Mouse (Mus musculus) forebrain, embryonic 12.5 days (tissue): ENCODE results near the gene Smim14. TPM values are rescaled to one million over a fixed set of nuclear protein-coding genes. Genes with fewer than 3 reads are reported as not detected.

ENCODE experiments used
- ATAC-seq: fragments of 200-750 bp; cut with Nextera tagmentation; 2 replicates; pipeline ENCODE4 v1.8.0; 2017; ENCODE audit warnings: moderate TSS enrichment; ENCODE audit not compliant: low FRiP score
- H3K27ac ChIP-seq: fragments of 300-500 bp; sonication (generic); 2 replicates; pipeline ENCODE4 v1.5.1; 2016; ENCODE audit warnings: mild to moderate bottlenecking
- H3K27me3 ChIP-seq: fragments of 300-500 bp; sonication (generic); 2 replicates; pipeline ENCODE4 v1.6.1; 2016; ENCODE audit warnings: mild to moderate bottlenecking
- H3K36me3 ChIP-seq: fragments of 300-500 bp; sonication (generic); replicated peaks from 2 replicates; pipeline ENCODE4 v1.6.1; 2016; ENCODE audit warnings: mild to moderate bottlenecking
- H3K4me1 ChIP-seq: fragments of 300-500 bp; sonication (generic); 2 replicates; pipeline ENCODE4 v1.6.1; 2016
- H3K4me2 ChIP-seq: fragments of 300-500 bp; sonication (generic); 2 replicates; pipeline ENCODE4 v1.6.1; 2016; ENCODE audit warnings: mild to moderate bottlenecking, moderate library complexity
- H3K4me3 ChIP-seq: fragments of 300-500 bp; sonication (generic); replicated peaks from 2 replicates; pipeline ENCODE4 v1.5.1; 2016; ENCODE audit warnings: mild to moderate bottlenecking
- H3K9ac ChIP-seq: fragments of 300-500 bp; sonication (generic); 2 replicates; pipeline ENCODE4 v1.6.1; 2016; ENCODE audit warnings: mild to moderate bottlenecking
- H3K9me3 ChIP-seq: fragments of 300-500 bp; sonication (generic); 2 replicates; pipeline ENCODE4 v1.6.1; 2016
- WGBS: fragments of 180-500 bp; shearing (Covaris S2); methylation state at CpG from one replicate; pipeline ENCODE4 v1.1.7; 2016; 5-methylcytosine and 5-hydroxymethylcytosine counted together
- polyA plus RNA-seq: library from polyadenylated mRNA; unstranded; fragments of >200 nt; fragmentation: Nextera tagmentation; extraction: Ambion mirVana; gene quantifications from 2 replicates; pipeline ENCODE4 v1.2.1, GENCODE M21; 2016

The Smim14 gene
- 113 and 118 TPM in 2 replicates for polyA plus RNA-seq

- under 1% methylated on average over 65 of the region's 66 CpGs for WGBS
- H3K36me3 ChIP-seq: no peaks in the 10 kb centered on the region
- H3K4me1 ChIP-seq: peaks cover 13% of the 10 kb centered on the region
- H3K9ac ChIP-seq: peak within 1 kb of the TSS; percentile 97
- H3K4me3 ChIP-seq: peak within 1 kb of the TSS; percentile 93
- H3K4me2 ChIP-seq: peak within 1 kb of the TSS; percentile 71
- H3K9me3 ChIP-seq: no peaks in the 10 kb centered on the region
- peak; percentile 96 for ATAC-seq
- H3K27me3 ChIP-seq: no peaks in the 10 kb centered on the region
- H3K27ac ChIP-seq: peak within 1 kb of the TSS; percentile 100
These were observed at the start of gene Smim14, which contains the start of gene Ube2k for GRCm38 (mm10) chr5:65536751-65537419. TSS of gene Smim14 (minus strand) at chr5:65537184. TSS of gene Ube2k (plus strand) at chr5:65537233.

DNA sequence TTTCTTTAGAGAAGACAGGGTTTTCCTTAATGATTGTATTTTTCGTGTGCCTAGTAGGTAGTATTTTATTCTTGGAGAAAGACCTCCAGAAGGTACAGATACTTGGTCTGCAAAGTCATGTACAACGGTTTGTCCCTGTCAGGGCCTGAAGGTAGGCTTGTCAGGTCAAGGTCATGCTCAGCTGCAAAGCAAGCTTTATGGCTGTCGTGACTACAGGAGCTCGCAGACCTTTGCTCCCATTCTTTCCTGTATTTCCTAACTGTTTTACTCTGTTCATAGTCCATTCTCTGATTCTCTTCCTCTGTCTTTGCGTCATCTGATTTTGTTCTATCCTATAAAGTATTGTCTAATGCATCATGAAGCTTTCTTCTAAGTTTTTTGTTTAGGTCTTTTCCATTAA, 49.3 kb upstream of the Smim14 start:
- no peaks in the 10 kb centered on the region for H3K4me1 ChIP-seq
- no peak overlapping the region for H3K9ac ChIP-seq
- no peak overlapping the region for H3K27ac ChIP-seq
- peaks cover 39% of the 10 kb centered on the region for H3K36me3 ChIP-seq
- 96% methylated on average over 5 of the region's 5 CpGs for WGBS
- no peak overlapping the region for H3K4me2 ChIP-seq
- H3K27me3 ChIP-seq: no peaks in the 10 kb centered on the region
- H3K9me3 ChIP-seq: no peaks in the 10 kb centered on the region
- no peak for ATAC-seq
- H3K4me3 ChIP-seq: no peak overlapping the region

DNA sequence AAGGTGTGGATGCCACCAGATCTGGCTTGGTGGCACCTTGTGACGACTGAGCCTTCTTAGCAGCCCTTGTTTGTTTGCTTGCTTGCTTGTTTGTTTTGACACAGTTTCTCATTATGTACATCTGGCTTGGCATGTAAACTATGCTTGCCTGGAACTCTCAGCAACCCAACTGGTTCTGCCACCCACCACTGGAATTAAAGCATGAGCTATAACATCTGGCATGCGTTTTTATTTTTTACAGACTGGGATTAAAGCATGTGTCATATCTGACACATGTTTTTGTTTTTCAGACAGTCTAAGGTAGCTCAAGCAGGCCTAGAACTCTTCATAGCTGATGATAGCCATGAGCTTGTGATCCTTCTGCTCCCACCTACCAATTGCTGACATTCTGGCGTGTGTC, 41.6 kb upstream of the Smim14 start:
- H3K36me3 ChIP-seq: peaks cover 20% of the 10 kb centered on the region
- H3K4me2 ChIP-seq: no peak overlapping the region
- H3K27ac ChIP-seq: no peak overlapping the region
- H3K9ac ChIP-seq: no peak overlapping the region
- H3K4me3 ChIP-seq: no peak overlapping the region
- H3K4me1 ChIP-seq: no peaks in the 10 kb centered on the region
- 85% methylated on average over 3 of the region's 3 CpGs for whole genome bisulfite sequencing
- no peaks in the 10 kb centered on the region for H3K27me3 ChIP-seq
- no peak for ATAC-seq
- H3K9me3 ChIP-seq: no peaks in the 10 kb centered on the region

DNA sequence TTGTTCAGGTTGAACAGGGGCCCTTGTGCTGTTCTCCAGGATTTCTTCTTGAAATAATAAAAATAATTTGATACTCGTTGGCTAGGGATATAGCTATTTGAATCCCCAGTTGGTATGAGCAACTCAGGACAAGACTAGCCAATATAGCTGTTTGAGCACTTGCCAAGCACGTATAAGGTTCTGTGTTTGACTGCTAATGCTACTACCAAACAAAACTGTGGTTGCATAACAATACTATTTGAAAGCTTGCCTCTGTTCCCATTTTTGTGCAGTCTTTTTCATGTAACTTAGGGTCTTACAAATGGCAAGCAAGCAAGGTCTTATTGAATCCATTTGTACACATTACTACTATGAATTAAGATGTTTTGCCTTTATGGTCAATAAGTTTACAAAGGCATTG, 38.9 kb upstream of the Smim14 start:
- Histone ChIP-seq H3K4me2 (no peak overlapping the region), H3K4me1 (no peaks in the 10 kb centered on the region), H3K27me3 (no peaks in the 10 kb centered on the region), H3K9ac (no peak overlapping the region), H3K36me3 (peaks cover 3% of the 10 kb centered on the region), H3K9me3 (no peaks in the 10 kb centered on the region), H3K4me3 (no peak overlapping the region), H3K27ac (no peak overlapping the region)
- ATAC-seq: no peak
- WGBS: 75% methylated on average over 2 of the region's 2 CpGs

DNA sequence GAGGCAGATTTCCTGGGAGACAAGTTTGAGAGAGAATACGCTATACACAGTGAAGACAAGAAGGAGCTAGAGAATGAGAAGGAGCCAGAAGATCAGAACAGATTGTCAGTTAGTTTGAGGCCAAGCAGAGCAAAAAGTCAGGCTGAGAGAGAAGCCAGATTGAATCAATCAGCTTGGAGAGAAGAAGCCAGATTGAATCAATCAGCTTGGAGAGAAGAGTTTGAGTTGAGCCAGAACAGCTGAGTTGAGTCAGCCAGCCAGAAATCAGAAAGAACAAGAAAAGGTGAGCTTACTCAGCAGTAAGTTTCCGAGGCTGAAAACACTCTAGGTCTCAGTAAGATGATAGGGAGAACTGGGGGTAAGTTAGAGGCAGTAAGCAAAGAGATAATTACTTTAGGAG, 37.9 kb upstream of the Smim14 start:
- H3K9me3 ChIP-seq: no peaks in the 10 kb centered on the region
- peaks cover 2% of the 10 kb centered on the region; the same call in 1 of the 2 replicates for H3K36me3 ChIP-seq
- H3K9ac ChIP-seq: no peak overlapping the region
- H3K27ac ChIP-seq: no peak overlapping the region
- H3K27me3 ChIP-seq: no peaks in the 10 kb centered on the region
- no peak overlapping the region for H3K4me3 ChIP-seq
- 88% methylated on average over 2 of the region's 2 CpGs for WGBS
- no peaks in the 10 kb centered on the region for H3K4me1 ChIP-seq
- no peak for ATAC-seq
- no peak overlapping the region for H3K4me2 ChIP-seq

GRCm38 (mm10) chr5:65565486-65565885, 28.5 kb upstream of the Smim14 start:
- Histone ChIP-seq H3K27me3 (no peaks in the 10 kb centered on the region), H3K9ac (no peak overlapping the region), H3K9me3 (no peaks in the 10 kb centered on the region), H3K4me3 (no peak overlapping the region), H3K4me2 (no peak overlapping the region), H3K27ac (no peak overlapping the region), H3K4me1 (peaks cover 12% of the 10 kb centered on the region), H3K36me3 (peaks cover 15% of the 10 kb centered on the region)
- 92% methylated on average over 2 of the region's 2 CpGs for WGBS
- ATAC-seq: no peak

- Histone ChIP-seq H3K27me3 (no peaks in the 10 kb centered on the region), H3K4me1 (peaks cover 13% of the 10 kb centered on the region), H3K4me3 (no peak overlapping the region), H3K27ac (no peak overlapping the region), H3K9me3 (no peaks in the 10 kb centered on the region), H3K4me2 (no peak overlapping the region), H3K36me3 (no peaks in the 10 kb centered on the region), H3K9ac (no peak overlapping the region)
- 0 out of 2 replicates have a peak, but pooled peaks have one; percentile 39 for ATAC-seq
- WGBS: 35% methylated on average over 20 of the region's 20 CpGs
These were observed 24.3 kb upstream of the Smim14 start for GRCm38 (mm10) chr5:65561125-65561893.

- Histone ChIP-seq H3K9me3 (no peaks in the 10 kb centered on the region), H3K36me3 (peaks cover 8% of the 10 kb centered on the region), H3K27ac (no peak overlapping the region), H3K4me1 (peaks cover 13% of the 10 kb centered on the region), H3K9ac (no peak overlapping the region), H3K27me3 (no peaks in the 10 kb centered on the region), H3K4me2 (no peak overlapping the region), H3K4me3 (no peak overlapping the region)
- ATAC-seq: no peak
These were observed 20.1 kb upstream of the Smim14 start for GRCm38 (mm10) chr5:65557109-65557508.

DNA sequence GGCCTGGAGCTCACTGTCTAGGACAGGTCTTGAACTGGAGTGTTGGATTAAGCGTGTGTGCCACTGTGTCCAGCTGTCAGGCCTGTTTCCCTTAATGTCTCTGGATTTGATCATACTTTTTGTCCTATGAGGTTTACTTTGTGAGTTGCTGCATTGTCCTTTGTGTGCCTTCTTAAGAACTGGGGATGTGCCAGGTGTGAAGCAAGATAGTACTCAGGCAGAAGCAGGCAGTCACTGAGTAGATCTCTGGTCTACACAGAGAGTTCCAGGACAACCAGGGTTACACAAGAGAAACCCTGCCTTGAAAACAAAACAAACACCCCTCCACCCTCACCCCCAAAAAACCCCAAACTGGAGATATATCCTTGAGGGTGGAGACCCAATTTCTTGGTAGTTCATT, 12.7 kb upstream of the Smim14 start:
- Histone ChIP-seq H3K36me3 (peaks cover 13% of the 10 kb centered on the region), H3K27ac (no peak overlapping the region)
- 88% methylated on average over 1 of the region's 1 CpGs for WGBS

DNA sequence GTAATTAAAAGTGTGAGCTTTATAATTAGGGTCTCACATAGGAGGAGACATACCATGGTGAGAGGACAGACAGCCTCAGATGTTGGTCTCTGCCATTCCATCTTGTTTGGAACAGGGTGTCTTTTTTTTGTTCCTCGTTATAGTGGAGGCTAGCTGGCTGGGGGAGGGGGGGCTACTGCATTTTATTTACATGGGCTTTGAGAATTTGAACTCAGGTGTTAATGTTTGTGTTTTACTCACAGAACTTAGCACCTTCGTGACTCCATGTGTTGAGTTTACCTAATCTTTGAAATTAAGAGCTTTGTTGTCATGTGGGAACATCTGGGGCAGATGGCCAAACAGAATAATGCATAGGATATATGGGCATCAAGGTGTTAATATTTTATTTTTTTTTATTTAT, 7.6 kb upstream of the Smim14 start:
- WGBS: 86% methylated on average over 2 of the region's 2 CpGs
- Histone ChIP-seq H3K27me3 (no peaks in the 10 kb centered on the region), H3K4me2 (no peak overlapping the region), H3K9ac (no peak overlapping the region), H3K4me1 (no peaks in the 10 kb centered on the region), H3K27ac (no peak overlapping the region), H3K9me3 (no peaks in the 10 kb centered on the region), H3K36me3 (peaks cover 5% of the 10 kb centered on the region; the same call in 1 of the 2 replicates), H3K4me3 (no peak overlapping the region)
- no peak for ATAC-seq

More for the DNA sequence above, 12.7 kb upstream of the Smim14 start:
- Histone ChIP-seq H3K4me1 (no peaks in the 10 kb centered on the region), H3K9ac (no peak overlapping the region), H3K27me3 (no peaks in the 10 kb centered on the region), H3K4me2 (no peak overlapping the region), H3K4me3 (no peak overlapping the region), H3K9me3 (no peaks in the 10 kb centered on the region)
- no peak for ATAC-seq

- ATAC-seq: no peak
- H3K4me3 ChIP-seq: no peak overlapping the region
- WGBS: 86% methylated on average over 1 of the region's 1 CpGs
- peaks cover 5% of the 10 kb centered on the region; the same call in 1 of the 2 replicates for H3K36me3 ChIP-seq
- no peaks in the 10 kb centered on the region for H3K9me3 ChIP-seq
- H3K27me3 ChIP-seq: no peaks in the 10 kb centered on the region
- H3K9ac ChIP-seq: no peak overlapping the region
- no peak overlapping the region for H3K4me2 ChIP-seq
- H3K27ac ChIP-seq: no peak overlapping the region
- H3K4me1 ChIP-seq: peaks cover 7% of the 10 kb centered on the region
These were observed 6.5 kb upstream of the Smim14 start for GRCm38 (mm10) chr5:65543491-65543890.

DNA sequence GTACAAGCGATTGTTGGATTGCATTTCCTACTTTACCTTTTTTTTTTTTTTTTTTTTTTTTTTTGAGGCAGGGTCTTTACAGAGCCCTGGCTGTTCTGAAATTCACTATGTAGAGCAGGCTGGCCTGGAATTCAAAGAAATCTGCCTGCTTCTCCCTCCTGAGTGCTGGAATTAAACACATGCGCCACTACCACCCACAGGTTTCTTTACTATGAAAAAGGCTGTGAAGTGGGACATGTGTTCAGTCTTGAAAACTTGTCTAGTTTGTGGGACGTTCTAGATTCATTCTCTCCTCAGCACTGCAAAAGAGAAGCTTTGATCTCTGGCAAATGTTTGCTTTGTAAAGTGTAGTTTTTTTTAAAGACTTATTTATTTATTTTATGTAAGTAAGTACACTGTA, 4.9 kb upstream of the Smim14 start:
- H3K9me3 ChIP-seq: no peaks in the 10 kb centered on the region
- H3K4me1 ChIP-seq: peaks cover 7% of the 10 kb centered on the region
- no peak overlapping the region for H3K4me3 ChIP-seq
- H3K27ac ChIP-seq: no peak overlapping the region
- 88% methylated on average over 3 of the region's 3 CpGs for WGBS
- no peaks in the 10 kb centered on the region for H3K27me3 ChIP-seq
- H3K4me2 ChIP-seq: no peak overlapping the region
- H3K9ac ChIP-seq: no peak overlapping the region
- ATAC-seq: no peak
- peaks cover under 1% of the 10 kb centered on the region; the same call in 1 of the 2 replicates for H3K36me3 ChIP-seq
